Mouse (Mus musculus) stomach, postnatal 0 days (tissue): Measurements from ENCODE around the gene Shisa8. TPM values are rescaled to one million over a fixed set of nuclear protein-coding genes. Genes with fewer than 3 reads are reported as not detected.

Source experiments
- ATAC-seq: fragments of 200-750 bp; cut with Nextera tagmentation; 2 replicates; pipeline ENCODE4 v1.8.0; 2017; ENCODE audit not compliant: low FRiP score, low TSS enrichment
- DNase-seq: peaks from one replicate; pipeline ENCODE4 v3.0.0-alpha.2; 2016; ENCODE audit warnings: low spot score
- H3K27ac ChIP-seq: fragments of 300-500 bp; sonication (generic); replicated peaks from 2 replicates; pipeline ENCODE4 v1.5.1; 2014; ENCODE audit warnings: mild to moderate bottlenecking, control low read depth
- H3K27me3 ChIP-seq: fragments of 300-500 bp; sonication (generic); 2 replicates; pipeline ENCODE4 v1.6.1; 2014; ENCODE audit warnings: low read length; ENCODE audit not compliant: control insufficient read depth, insufficient read depth
- H3K36me3 ChIP-seq: fragments of 300-500 bp; sonication (generic); 2 replicates; pipeline ENCODE4 v1.6.1; 2014; ENCODE audit warnings: low read length, mixed read lengths; ENCODE audit not compliant: control insufficient read depth, insufficient read depth
- H3K4me1 ChIP-seq: fragments of 300-500 bp; sonication (generic); replicated peaks from 2 replicates; pipeline ENCODE4 v1.6.1; 2014; ENCODE audit warnings: antibody characterized with exemption; ENCODE audit not compliant: control insufficient read depth, insufficient read depth
- H3K4me2 ChIP-seq: fragments of 300-500 bp; sonication (generic); replicated peaks from 2 replicates; pipeline ENCODE4 v1.6.1; 2014; ENCODE audit warnings: low read depth, mild to moderate bottlenecking, control low read depth, moderate library complexity
- H3K4me3 ChIP-seq: fragments of 300-500 bp; sonication (generic); 2 replicates; pipeline ENCODE4 v1.5.1; 2014; ENCODE audit warnings: low read depth, low read length, control low read depth
- H3K9ac ChIP-seq: fragments of 300-500 bp; sonication (generic); 2 replicates; pipeline ENCODE4 v1.6.1; 2014; ENCODE audit warnings: mild to moderate bottlenecking, low read length, control low read depth, mixed read lengths
- H3K9me3 ChIP-seq: fragments of 300-500 bp; sonication (generic); 2 replicates; pipeline ENCODE4 v1.6.1; 2016; ENCODE audit warnings: low read length; ENCODE audit not compliant: control insufficient read depth
- CTCF ChIP-seq: IDR thresholded peaks from 2 replicates; pipeline ENCODE4 v1.5.1; 2016; ENCODE audit warnings: antibody characterized with exemption, low read depth, mild to moderate bottlenecking, moderate library complexity
- EP300 ChIP-seq: optimal IDR thresholded peaks from 2 replicates; pipeline ENCODE3; 2016; ENCODE audit warnings: antibody characterized with exemption
- WGBS: fragments of 180-500 bp; shearing (Covaris S2); extraction: QIAGEN DNeasy Blood & Tissue Kit; methylation state at CpG from one replicate; pipeline ENCODE4 v1.1.7; 2014; 5-methylcytosine and 5-hydroxymethylcytosine counted together
- polyA plus RNA-seq: library from polyadenylated mRNA; unstranded; fragments of >200 nt; fragmentation: Nextera tagmentation; extraction: Ambion mirVana; gene quantifications from 2 replicates; pipeline ENCODE4 v1.2.1, GENCODE M21; 2015

Gene Shisa8
- polyA plus RNA-seq, 1 experiment from 2014 or later, result 0.06 TPM

- Histone ChIP-seq H3K27me3 (0 out of 2 replicates have a peak, but pooled peaks cover 4% of the 10 kb centered on the region), H3K4me2 (no peak overlapping the region), H3K9ac (no peak overlapping the region), H3K4me1 (no peaks in the 10 kb centered on the region), H3K36me3 (no peaks in the 10 kb centered on the region), H3K27ac (no peak overlapping the region), H3K9me3 (no peaks in the 10 kb centered on the region), H3K4me3 (no peak overlapping the region)
- ATAC-seq (no peak), DNase-seq (no peak)
- no peak for TF ChIP-seq EP300
- TF ChIP-seq CTCF, result no peak
- 72% methylated on average over 11 of the region's 12 CpGs for WGBS
These were observed 7.5 kb upstream of the Shisa8 start for GRCm38 (mm10) chr15:82220003-82220675.

GRCm38 (mm10) chr15:82218778-82219666 is 6.4 kb upstream of the Shisa8 start:
- TF ChIP-seq EP300 (no peak), CTCF (no peak)
- WGBS, result 72% methylated on average over 26 of the region's 26 CpGs
- no peak overlapping the region for H3K4me2 ChIP-seq
- H3K4me3 ChIP-seq, result no peak overlapping the region
- DNase-seq (no peak), ATAC-seq (no peak)
- H3K9me3 ChIP-seq, result no peaks in the 10 kb centered on the region
- H3K4me1 ChIP-seq, result no peaks in the 10 kb centered on the region
- no peaks in the 10 kb centered on the region for H3K36me3 ChIP-seq
- H3K27me3 ChIP-seq, result peaks cover 4% of the 10 kb centered on the region; the same call in 1 of the 2 replicates
- H3K9ac ChIP-seq, result no peak overlapping the region
- no peak overlapping the region for H3K27ac ChIP-seq

GRCm38 (mm10) chr15:82217980-82218379 is 5.4 kb upstream of the Shisa8 start:
- 38% methylated on average over 9 of the region's 9 CpGs for WGBS
- ATAC-seq (no peak), DNase-seq (no peak)
- Histone ChIP-seq H3K9me3 (no peaks in the 10 kb centered on the region), H3K4me3 (no peak overlapping the region), H3K4me2 (no peak overlapping the region), H3K9ac (no peak overlapping the region), H3K27me3 (peaks cover 6% of the 10 kb centered on the region; the same call in 1 of the 2 replicates), H3K27ac (no peak overlapping the region), H3K4me1 (no peaks in the 10 kb centered on the region), H3K36me3 (no peaks in the 10 kb centered on the region)
- no peak for TF ChIP-seq CTCF
- no peak for TF ChIP-seq EP300

- Histone ChIP-seq H3K4me1 (no peaks in the 10 kb centered on the region), H3K27ac (no peak overlapping the region), H3K36me3 (no peaks in the 10 kb centered on the region), H3K4me3 (no peak overlapping the region), H3K9me3 (no peaks in the 10 kb centered on the region), H3K9ac (no peak overlapping the region), H3K27me3 (peaks cover 6% of the 10 kb centered on the region; the same call in 1 of the 2 replicates), H3K4me2 (no peak overlapping the region)
- no peak for DNase-seq
- TF ChIP-seq EP300 (no peak), CTCF (no peak)
- 30% methylated on average over 7 of the region's 7 CpGs for WGBS
- ATAC-seq, result no peak
These were observed 4.4 kb upstream of the Shisa8 start for GRCm38 (mm10) chr15:82217039-82217438.

GRCm38 (mm10) chr15:82216142-82216827 is 3.7 kb upstream of the Shisa8 start:
- peaks cover 6% of the 10 kb centered on the region; the same call in 1 of the 2 replicates for H3K27me3 ChIP-seq
- ATAC-seq (no peak), DNase-seq (no peak)
- 52% methylated on average over 20 of the region's 20 CpGs for WGBS
- no peak overlapping the region for H3K27ac ChIP-seq
- no peaks in the 10 kb centered on the region for H3K4me1 ChIP-seq
- no peak overlapping the region for H3K9ac ChIP-seq
- TF ChIP-seq CTCF, result no peak
- no peak for TF ChIP-seq EP300
- no peak overlapping the region for H3K4me2 ChIP-seq
- H3K4me3 ChIP-seq, result no peak overlapping the region
- H3K9me3 ChIP-seq, result no peaks in the 10 kb centered on the region
- H3K36me3 ChIP-seq, result no peaks in the 10 kb centered on the region
